Mouse (Mus musculus): ENCODE measurements around the gene Elavl2. TPM values are rescaled to one million over a fixed set of nuclear protein-coding genes. Genes with fewer than 3 reads are reported as not detected.
"Not testable (repeated sequence)": the region's sequence is repeated elsewhere in the genome, so short reads cannot be mapped to it uniquely, and the experiment has no call there.

The Elavl2 gene
- polyA plus RNA-seq, 1 experiment from 2014 or later, result 113 TPM

DNA sequence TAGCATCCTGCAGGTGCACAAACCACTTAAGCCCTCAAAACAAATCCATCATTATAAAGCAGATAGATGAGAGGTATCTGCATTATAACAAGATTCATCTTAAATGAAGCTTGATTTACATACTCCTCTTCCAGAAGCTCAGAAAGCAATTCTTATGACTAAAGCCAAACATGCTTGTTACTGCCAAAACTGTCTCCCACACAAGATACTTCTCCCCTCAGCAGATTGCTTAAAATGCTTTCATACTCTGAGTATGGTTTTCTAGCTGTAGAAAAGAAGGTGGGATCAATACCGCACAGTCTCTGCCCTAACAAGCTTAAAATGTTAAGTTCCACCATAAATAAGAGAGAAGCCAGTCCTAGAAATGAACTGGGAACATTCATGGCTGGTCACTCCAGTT, 109.1 kb downstream of the Elavl2 start:
- DNase-seq (ENCODE audit: low spot score) (no peak), ATAC-seq (ENCODE audit: insufficient read depth, low FRiP score, low TSS enrichment) (no peak)
- Histone ChIP-seq H3K4me2 (ENCODE audit: low read depth) (no peak overlapping the region), H3K9me3 (ENCODE audit: control insufficient read depth, low read length) (no peaks in the 10 kb centered on the region), H3K27me3 (ENCODE audit: control insufficient read depth, insufficient read depth, low read length) (no peaks in the 10 kb centered on the region), H3K9ac (ENCODE audit: low read length) (no peak overlapping the region), H3K27ac (ENCODE audit: low read depth, low read length) (no peak overlapping the region), H3K4me3 (ENCODE audit: low read depth, low read length) (no peak overlapping the region), H3K36me3 (ENCODE audit: control insufficient read depth, insufficient read depth, low read length) (no peaks in the 10 kb centered on the region), H3K4me1 (ENCODE audit: control insufficient read depth, insufficient read depth, low read length) (no peaks in the 10 kb centered on the region)
- 80% methylated on average over 1 of the region's 1 CpGs for WGBS

DNA sequence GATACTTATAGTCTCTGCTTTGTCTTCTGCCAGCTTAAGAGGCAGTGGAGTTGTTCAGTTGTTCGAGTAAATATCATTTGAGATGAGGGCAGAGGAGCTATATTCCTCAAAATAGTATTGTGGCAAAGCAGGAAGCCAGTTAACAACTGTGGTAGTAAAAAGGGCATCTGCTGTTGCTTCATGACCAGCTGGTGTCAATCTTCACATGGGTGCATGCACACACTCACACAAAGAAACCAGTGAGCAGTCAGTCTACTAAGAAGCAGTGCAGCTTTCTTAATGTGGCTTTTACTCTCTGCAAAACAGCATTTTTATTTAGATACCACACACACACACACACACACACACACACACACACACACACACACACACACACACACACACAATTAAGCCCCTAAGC, 110.2 kb downstream of the Elavl2 start:
- Histone ChIP-seq H3K27ac (ENCODE audit: low read depth, low read length) (no peak overlapping the region), H3K9me3 (ENCODE audit: control insufficient read depth, low read length) (no peaks in the 10 kb centered on the region), H3K36me3 (ENCODE audit: control insufficient read depth, insufficient read depth, low read length) (no peaks in the 10 kb centered on the region), H3K27me3 (ENCODE audit: control insufficient read depth, insufficient read depth, low read length) (no peaks in the 10 kb centered on the region), H3K4me2 (ENCODE audit: low read depth) (no peak overlapping the region), H3K4me3 (ENCODE audit: low read depth, low read length) (no peak overlapping the region), H3K9ac (ENCODE audit: low read length) (no peak overlapping the region), H3K4me1 (ENCODE audit: control insufficient read depth, insufficient read depth, low read length) (no peaks in the 10 kb centered on the region)
- no peak for DNase-seq (ENCODE audit: low spot score)
- ATAC-seq (ENCODE audit: insufficient read depth, low FRiP score, low TSS enrichment), result no peak
- 80% methylated on average over 1 of the region's 1 CpGs for WGBS

GRCm38 (mm10) chr4:91289151-91289550, 111.4 kb downstream of the Elavl2 start:
- WGBS, result 89% methylated on average over 1 of the region's 1 CpGs

GRCm38 (mm10) chr4:91268390-91268789, 132.2 kb downstream of the Elavl2 start:
- Histone ChIP-seq H3K4me3 (ENCODE audit: low read depth, low read length) (no peak overlapping the region), H3K36me3 (ENCODE audit: control insufficient read depth, insufficient read depth, low read length) (no peaks in the 10 kb centered on the region), H3K27ac (ENCODE audit: low read depth, low read length) (no peak overlapping the region), H3K9ac (ENCODE audit: low read length) (no peak overlapping the region), H3K4me2 (ENCODE audit: low read depth) (no peak overlapping the region), H3K4me1 (ENCODE audit: control insufficient read depth, insufficient read depth, low read length) (no peaks in the 10 kb centered on the region), H3K9me3 (ENCODE audit: control insufficient read depth, low read length) (no peaks in the 10 kb centered on the region), H3K27me3 (ENCODE audit: control insufficient read depth, insufficient read depth, low read length) (no peaks in the 10 kb centered on the region)
- ATAC-seq (ENCODE audit: insufficient read depth, low FRiP score, low TSS enrichment) (no peak), DNase-seq (ENCODE audit: low spot score) (no peak)
- WGBS, result 86% methylated on average over 1 of the region's 1 CpGs

More at GRCm38 (mm10) chr4:91289151-91289550, 111.4 kb downstream of the Elavl2 start:
- Histone ChIP-seq H3K36me3 (ENCODE audit: control insufficient read depth, insufficient read depth, low read length) (no peaks in the 10 kb centered on the region), H3K27ac (ENCODE audit: low read depth, low read length) (no peak overlapping the region), H3K9me3 (ENCODE audit: control insufficient read depth, low read length) (no peaks in the 10 kb centered on the region), H3K4me1 (ENCODE audit: control insufficient read depth, insufficient read depth, low read length) (no peaks in the 10 kb centered on the region), H3K4me3 (ENCODE audit: low read depth, low read length) (no peak overlapping the region), H3K27me3 (ENCODE audit: control insufficient read depth, insufficient read depth, low read length) (no peaks in the 10 kb centered on the region), H3K9ac (ENCODE audit: low read length) (no peak overlapping the region), H3K4me2 (ENCODE audit: low read depth) (no peak overlapping the region)
- ATAC-seq (ENCODE audit: insufficient read depth, low FRiP score, low TSS enrichment), result no peak
- DNase-seq (ENCODE audit: low spot score), result no peak

GRCm38 (mm10) chr4:91263733-91264440, 136.7 kb downstream of the Elavl2 start:
- Histone ChIP-seq H3K4me1 (ENCODE audit: control insufficient read depth, insufficient read depth, low read length) (no peaks in the 10 kb centered on the region), H3K4me2 (ENCODE audit: low read depth) (no peak overlapping the region), H3K27ac (ENCODE audit: low read depth, low read length) (no peak overlapping the region), H3K27me3 (ENCODE audit: control insufficient read depth, insufficient read depth, low read length) (no peaks in the 10 kb centered on the region), H3K36me3 (ENCODE audit: control insufficient read depth, insufficient read depth, low read length) (no peaks in the 10 kb centered on the region), H3K9ac (ENCODE audit: low read length) (no peak overlapping the region), H3K9me3 (ENCODE audit: control insufficient read depth, low read length) (no peaks in the 10 kb centered on the region), H3K4me3 (ENCODE audit: low read depth, low read length) (no peak overlapping the region)
- 92% methylated on average over 19 of the region's 19 CpGs for WGBS
- ATAC-seq (ENCODE audit: insufficient read depth, low FRiP score, low TSS enrichment), result no peak
- DNase-seq (ENCODE audit: low spot score), result no peak

- Histone ChIP-seq H3K27me3 (ENCODE audit: control insufficient read depth, insufficient read depth, low read length) (no peaks in the 10 kb centered on the region), H3K4me2 (ENCODE audit: low read depth) (no peak overlapping the region), H3K4me3 (ENCODE audit: low read depth, low read length) (no peak overlapping the region), H3K9me3 (ENCODE audit: control insufficient read depth, low read length) (no peaks in the 10 kb centered on the region), H3K27ac (ENCODE audit: low read depth, low read length) (no peak overlapping the region), H3K9ac (ENCODE audit: low read length) (no peak overlapping the region), H3K36me3 (ENCODE audit: control insufficient read depth, insufficient read depth, low read length) (no peaks in the 10 kb centered on the region), H3K4me1 (ENCODE audit: control insufficient read depth, insufficient read depth, low read length) (no peaks in the 10 kb centered on the region)
- no peak for DNase-seq (ENCODE audit: low spot score)
- WGBS, result 90% methylated on average over 8 of the region's 8 CpGs
- no peak for ATAC-seq (ENCODE audit: insufficient read depth, low FRiP score, low TSS enrichment)
Observed at GRCm38 (mm10) chr4:91262839-91263238, 137.7 kb downstream of the Elavl2 start.

GRCm38 (mm10) chr4:91260622-91261021, 140.0 kb downstream of the Elavl2 start:
- no peaks in the 10 kb centered on the region for H3K9me3 ChIP-seq (ENCODE audit: control insufficient read depth, low read length)
- no peak overlapping the region for H3K27ac ChIP-seq (ENCODE audit: low read depth, low read length)
- no peaks in the 10 kb centered on the region for H3K36me3 ChIP-seq (ENCODE audit: control insufficient read depth, insufficient read depth, low read length)
- no peaks in the 10 kb centered on the region for H3K27me3 ChIP-seq (ENCODE audit: control insufficient read depth, insufficient read depth, low read length)
- WGBS, result 94% methylated on average over 4 of the region's 4 CpGs
- no peak overlapping the region for H3K4me2 ChIP-seq (ENCODE audit: low read depth)
- ATAC-seq (ENCODE audit: insufficient read depth, low FRiP score, low TSS enrichment) (no peak), DNase-seq (ENCODE audit: low spot score) (no peak)
- no peaks in the 10 kb centered on the region for H3K4me1 ChIP-seq (ENCODE audit: control insufficient read depth, insufficient read depth, low read length)
- H3K4me3 ChIP-seq (ENCODE audit: low read depth, low read length), result no peak overlapping the region
- H3K9ac ChIP-seq (ENCODE audit: low read length), result no peak overlapping the region

DNA sequence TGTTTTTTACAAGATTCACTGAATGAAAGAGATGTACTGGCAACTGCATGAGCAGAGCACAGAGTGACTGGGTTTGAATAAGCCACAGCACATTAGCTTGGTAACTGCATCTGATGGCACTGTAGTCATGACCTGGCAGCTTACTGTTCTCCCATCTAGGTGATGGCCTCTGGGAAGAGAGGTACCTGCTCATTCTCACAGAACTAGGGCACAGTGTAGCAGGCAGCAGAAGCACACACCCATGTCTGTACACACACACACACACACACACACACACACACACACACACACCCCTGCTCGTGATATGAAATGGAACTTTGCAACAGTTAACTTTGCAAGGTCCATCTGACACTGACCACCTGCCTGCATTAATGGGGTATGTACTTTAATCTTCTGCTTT, 151.9 kb downstream of the Elavl2 start:
- WGBS, result 87% methylated on average over 1 of the region's 1 CpGs
- Histone ChIP-seq H3K9me3 (ENCODE audit: control insufficient read depth, low read length) (no peaks in the 10 kb centered on the region), H3K27me3 (ENCODE audit: control insufficient read depth, insufficient read depth, low read length) (no peaks in the 10 kb centered on the region), H3K4me1 (ENCODE audit: control insufficient read depth, insufficient read depth, low read length) (no peaks in the 10 kb centered on the region), H3K4me3 (ENCODE audit: low read depth, low read length) (no peak overlapping the region), H3K9ac (ENCODE audit: low read length) (no peak overlapping the region), H3K4me2 (ENCODE audit: low read depth) (no peak overlapping the region), H3K36me3 (ENCODE audit: control insufficient read depth, insufficient read depth, low read length) (no peaks in the 10 kb centered on the region), H3K27ac (ENCODE audit: low read depth, low read length) (no peak overlapping the region)
- no peak for ATAC-seq (ENCODE audit: insufficient read depth, low FRiP score, low TSS enrichment)
- DNase-seq (ENCODE audit: low spot score), result no peak

- WGBS, result 92% methylated on average over 4 of the region's 8 CpGs
Observed at GRCm38 (mm10) chr4:91245136-91245535, 155.4 kb downstream of the Elavl2 start.

More at GRCm38 (mm10) chr4:91245136-91245535, 155.4 kb downstream of the Elavl2 start:
- not testable (repeated sequence) for H3K4me3 ChIP-seq (ENCODE audit: low read depth, low read length); ATAC-seq (ENCODE audit: insufficient read depth, low FRiP score, low TSS enrichment); H3K9ac ChIP-seq (ENCODE audit: low read length); H3K27me3 ChIP-seq (ENCODE audit: control insufficient read depth, insufficient read depth, low read length); H3K27ac ChIP-seq (ENCODE audit: low read depth, low read length); H3K9me3 ChIP-seq (ENCODE audit: control insufficient read depth, low read length); DNase-seq (ENCODE audit: low spot score); H3K4me1 ChIP-seq (ENCODE audit: control insufficient read depth, insufficient read depth, low read length); H3K4me2 ChIP-seq (ENCODE audit: low read depth); H3K36me3 ChIP-seq (ENCODE audit: control insufficient read depth, insufficient read depth, low read length)
